Comparison of ENCODE assay signal across 14 mouse cellular contexts in genomic region chr8:8133001-8133785, GRCm38 (mm10).
A peak's percentile ranks its signal among the peaks of the same experiment; 100 is the strongest.
DNase-seq lines count a peak whose midpoint lies in the region; ATAC-seq and TF ChIP-seq lines count a peak whose summit lies in the region.
"Had no signal": no experiment of that assay in that cellular context is flagged by ENCODE, and none has a peak within 500 bp of the region (broad histone marks: within the 10 kb centered on the region; RNA-seq: fewer than 3 reads in every experiment).

No protein-coding gene starts in this region.

- H3K9ac ChIP-seq in midbrain, embryonic 15.5 days, result no peak overlapping the region
- H3K9ac ChIP-seq: limb, embryonic 13.5 days; liver, postnatal 0 days had no signal

- H3K27ac ChIP-seq in layer of hippocampus, adult 2 months, result no peak overlapping the region
- 0 out of 2 replicates have a peak overlapping the region, but pooled peaks have one; percentile 4 for H3K27ac ChIP-seq in embryonic facial prominence, embryonic 10.5 days (replicated peaks)
- H3K27ac ChIP-seq in midbrain, embryonic 15.5 days, result no peak overlapping the region
- H3K27ac ChIP-seq in heart, embryonic 10.5 days, result no peak overlapping the region
- H3K27ac ChIP-seq: limb, embryonic 13.5 days had no signal

- 0 out of 2 replicates have a peak, but pooled peaks have one; percentile 56 for ATAC-seq in midbrain, embryonic 15.5 days (replicated peaks)
- no peak for ATAC-seq in CD4-positive, CD25-positive, alpha-beta regulatory T cell, adult 4 months
- ATAC-seq: liver, postnatal 0 days had no signal

- peaks cover 32% of the 10 kb centered on the region for H3K4me1 ChIP-seq in embryonic facial prominence, embryonic 10.5 days
- H3K4me1 ChIP-seq in midbrain, embryonic 15.5 days, result peaks cover 8% of the 10 kb centered on the region; the same call in 1 of the 2 replicates
- H3K4me1 ChIP-seq in heart, embryonic 10.5 days, result no peaks in the 10 kb centered on the region
- H3K4me1 ChIP-seq: limb, embryonic 13.5 days had no signal

- 19% methylated on average over 10 of the region's 10 CpGs for WGBS in embryonic facial prominence, embryonic 10.5 days
- 14% methylated on average over 10 of the region's 10 CpGs for WGBS in midbrain, embryonic 15.5 days
- WGBS in heart, embryonic 10.5 days, result 35% methylated on average over 10 of the region's 10 CpGs

- H3K9me3 ChIP-seq in embryonic facial prominence, embryonic 10.5 days, result no peaks in the 10 kb centered on the region
- no peaks in the 10 kb centered on the region for H3K9me3 ChIP-seq in midbrain, embryonic 15.5 days
- H3K9me3 ChIP-seq in heart, embryonic 10.5 days, result no peaks in the 10 kb centered on the region
- H3K9me3 ChIP-seq: limb, embryonic 13.5 days had no signal

- H3K36me3 ChIP-seq in embryonic facial prominence, embryonic 10.5 days (replicated peaks), result no peaks in the 10 kb centered on the region
- no peaks in the 10 kb centered on the region for H3K36me3 ChIP-seq in midbrain, embryonic 15.5 days (replicated peaks)
- H3K36me3 ChIP-seq in heart, embryonic 10.5 days, result no peaks in the 10 kb centered on the region
- H3K36me3 ChIP-seq: limb, embryonic 13.5 days had no signal

- no peak overlapping the region for H3K4me3 ChIP-seq in layer of hippocampus, adult 2 months
- no peak overlapping the region for H3K4me3 ChIP-seq in embryonic facial prominence, embryonic 10.5 days
- H3K4me3 ChIP-seq in midbrain, embryonic 15.5 days, result no peak overlapping the region
- no peak overlapping the region for H3K4me3 ChIP-seq in heart, embryonic 10.5 days
- H3K4me3 ChIP-seq: limb, embryonic 13.5 days had no signal

- H3K27me3 ChIP-seq in embryonic facial prominence, embryonic 10.5 days (replicated peaks; ENCODE audit: low read depth, poor library complexity, severe bottlenecking), result peaks cover 26% of the 10 kb centered on the region
- peaks cover 6% of the 10 kb centered on the region; the same call in 1 of the 2 replicates for H3K27me3 ChIP-seq in midbrain, embryonic 15.5 days (replicated peaks)
- peaks cover 10% of the 10 kb centered on the region; the same call in 1 of the 2 replicates for H3K27me3 ChIP-seq in heart, embryonic 10.5 days (ENCODE audit: insufficient read depth, poor library complexity, severe bottlenecking)

- H3K4me2 ChIP-seq in midbrain, embryonic 15.5 days, result no peak overlapping the region
- H3K4me2 ChIP-seq: heart, embryonic 11.5 days; limb, embryonic 13.5 days had no signal

- TF ChIP-seq CTCF in layer of hippocampus, adult 2 months (conservative IDR thresholded peaks at IDR 0.05), result no peak

- DNase-seq in layer of hippocampus, adult 2 months (ENCODE audit: low spot score in 2 of 2), result peak; percentile 22 to 28
- no peak for DNase-seq in layer of hippocampus, adult 9-10 months (ENCODE audit: low spot score)
- peak; percentile 8 for DNase-seq in embryo, embryonic 10 days (ENCODE audit: low spot score)
- peak; percentile 11 for DNase-seq in embryonic facial prominence, embryonic 10.5 days (ENCODE audit: low spot score)
- no peak for DNase-seq in heart, embryonic 10.5 days (ENCODE audit: low spot score)
- DNase-seq: adrenal gland, adult 8-10 months; cerebellum, postnatal 36 days; kidney, adult 11 months; layer of hippocampus, adult 9-11 months; liver, postnatal 0 days had no signal

Comparison
In these comparisons a context has a peak if more than half of its experiments do, and no peak if none do; other contexts are left out.
1. DNase-seq: peak in layer of hippocampus, adult 2 months (2 of 2), embryo, embryonic 10 days (single experiment) and embryonic facial prominence, embryonic 10.5 days (single experiment); none in layer of hippocampus, adult 9-10 months (single experiment) and heart, embryonic 10.5 days (single experiment).